Mouse (Mus musculus): Measurements from ENCODE around the gene Slfn2.

DNA sequence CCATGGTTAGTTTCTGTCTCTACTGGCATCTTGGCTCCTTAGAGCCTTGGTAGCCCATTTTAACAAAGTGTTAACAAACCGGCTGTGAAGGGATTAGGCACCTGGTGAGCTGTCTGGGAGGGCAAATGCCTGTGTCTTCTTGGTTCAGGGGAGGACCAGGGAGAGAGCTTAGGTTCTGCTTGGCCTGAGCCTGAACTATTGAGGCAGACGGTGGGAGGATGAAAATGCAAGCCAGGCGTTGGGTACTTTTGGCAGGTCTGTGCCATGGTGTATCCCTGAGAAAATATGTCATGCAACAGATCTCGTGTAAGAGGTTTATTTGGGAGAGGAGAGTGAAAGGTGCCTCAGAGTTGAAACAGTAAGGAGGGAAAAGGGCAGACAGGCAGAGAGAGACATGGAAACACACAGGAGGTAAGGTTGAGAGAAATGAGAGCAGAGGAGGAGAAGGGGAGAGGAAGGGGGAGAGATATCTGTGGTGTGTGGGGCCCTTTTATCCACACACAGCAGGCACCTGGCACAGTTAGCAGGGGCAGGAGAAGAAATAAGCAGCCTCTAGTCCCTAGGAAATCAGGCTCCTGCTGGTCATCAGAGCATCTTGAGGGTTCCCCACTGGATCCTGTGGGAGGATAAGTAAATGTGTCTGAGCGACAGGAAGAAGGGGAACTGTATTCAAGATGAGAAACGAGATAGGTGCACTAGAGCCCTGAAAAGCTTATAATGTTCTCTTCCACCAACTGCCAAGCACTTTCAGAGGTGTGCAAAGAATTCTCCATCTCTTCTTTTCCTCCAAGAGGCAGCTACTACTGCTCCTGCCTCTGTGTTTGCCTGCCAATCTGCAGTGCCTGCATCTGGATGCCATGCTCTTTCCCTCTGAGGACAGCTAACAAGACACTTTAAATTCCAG is 781 bp downstream of the Slfn2 start:
- TF ChIP-seq POLR2A (IDR thresholded peaks at IDR 0.05; ENCODE audit: insufficient read length, low read depth) (no peak), POLR2AphosphoS2 (IDR thresholded peaks at IDR 0.05; ENCODE audit: insufficient read length, low read depth) (no peak), MYOD1 (IDR thresholded peaks at IDR 0.05; ENCODE audit: control insufficient read depth in 1 of 3, insufficient read length in 2 of 3, low read depth in 2 of 3) (no peak), CEBPB (IDR thresholded peaks at IDR 0.05; ENCODE audit: insufficient read depth, poor library complexity, severe bottlenecking) (no peak), TCF3 (IDR thresholded peaks at IDR 0.05; ENCODE audit: insufficient read length, low read depth) (no peak), TCF12 (IDR thresholded peaks at IDR 0.05; ENCODE audit: insufficient read depth, poor library complexity, severe bottlenecking) (no peak), E2F4 (IDR thresholded peaks at IDR 0.05; ENCODE audit: insufficient read depth) (no peak), REST (IDR thresholded peaks at IDR 0.05; ENCODE audit: insufficient read depth, insufficient read length) (no peak), MAX (IDR thresholded peaks at IDR 0.05; ENCODE audit: low read depth) (no peak), SRF (IDR thresholded peaks at IDR 0.05; ENCODE audit: control insufficient read depth, insufficient read length, low read depth) (no peak), USF1 (IDR thresholded peaks at IDR 0.05; ENCODE audit: low read depth) (no peak), MYOG (IDR thresholded peaks at IDR 0.05; ENCODE audit: control insufficient read depth in 1 of 3, insufficient read depth in 1 of 3, insufficient read length in 2 of 3, low read depth in 2 of 3) (no peak)

All from myocyte (in vitro differentiated cells).